In the genomic region with DNA sequence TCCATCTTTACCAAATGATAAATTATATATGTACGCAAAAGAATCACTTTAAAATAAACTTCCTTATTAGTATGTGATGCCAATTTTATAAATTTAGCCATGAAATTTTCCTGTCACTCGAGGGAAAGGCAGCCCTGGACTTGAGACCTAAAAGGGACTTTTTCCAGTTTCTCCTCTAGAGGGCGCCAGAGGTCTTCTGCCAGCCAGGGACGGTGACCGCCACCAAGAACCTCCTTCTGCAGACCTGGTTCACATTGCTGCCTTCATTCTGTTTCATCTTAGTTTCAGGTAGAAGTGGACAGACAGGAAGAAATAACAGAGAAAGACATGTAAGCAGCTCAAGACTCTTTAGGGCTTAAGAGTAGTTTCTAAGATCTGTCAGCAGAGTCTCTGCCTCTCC, we compare ENCODE assay signal across 8 mouse cellular contexts. TPM values are rescaled to one million over a fixed set of nuclear protein-coding genes. Genes with fewer than 3 reads are reported as not detected.
A peak's percentile ranks its signal among the peaks of the same experiment; 100 is the strongest.
DNase-seq lines count a peak whose midpoint lies in the region; ATAC-seq lines count a peak whose summit lies in the region.
"Had no signal": no experiment of that assay in that cellular context is flagged by ENCODE, and none has a peak within 500 bp of the region (broad histone marks: within the 10 kb centered on the region; RNA-seq: fewer than 3 reads in every experiment).

No protein-coding gene starts in this region.

- H3K4me3 ChIP-seq in forebrain, embryonic 14.5 days (ENCODE audit: low read depth, low read length), result no peak overlapping the region
- H3K4me3 ChIP-seq in hindbrain, embryonic 12.5 days, result no peak overlapping the region
- H3K4me3 ChIP-seq: neural tube, embryonic 12.5 days had no signal

- peaks cover 8% of the 10 kb centered on the region for H3K4me1 ChIP-seq in forebrain, embryonic 14.5 days (ENCODE audit: control insufficient read depth, insufficient read depth, low read length)
- peaks cover 12% of the 10 kb centered on the region for H3K4me1 ChIP-seq in hindbrain, embryonic 12.5 days

- no peak overlapping the region for H3K27ac ChIP-seq in forebrain, embryonic 14.5 days (ENCODE audit: low read depth, low read length)
- H3K27ac ChIP-seq in hindbrain, embryonic 12.5 days, result no peak overlapping the region
- H3K27ac ChIP-seq: neural tube, embryonic 12.5 days had no signal

- no peaks in the 10 kb centered on the region for H3K9me3 ChIP-seq in forebrain, embryonic 14.5 days (replicated peaks; ENCODE audit: control insufficient read depth, low read length)
- H3K9me3 ChIP-seq in hindbrain, embryonic 12.5 days (replicated peaks), result no peaks in the 10 kb centered on the region
- H3K9me3 ChIP-seq: neural tube, embryonic 12.5 days had no signal

- no peak overlapping the region for H3K4me2 ChIP-seq in forebrain, embryonic 14.5 days (ENCODE audit: low read length)
- no peak overlapping the region for H3K4me2 ChIP-seq in hindbrain, embryonic 12.5 days (replicated peaks)

- no peak overlapping the region for H3K9ac ChIP-seq in forebrain, embryonic 14.5 days (ENCODE audit: low read length)
- H3K9ac ChIP-seq in hindbrain, embryonic 12.5 days, result no peak overlapping the region
- H3K9ac ChIP-seq: neural tube, embryonic 12.5 days had no signal

- H3K36me3 ChIP-seq in forebrain, embryonic 14.5 days (ENCODE audit: control insufficient read depth, insufficient read depth, low read length), result no peaks in the 10 kb centered on the region
- H3K36me3 ChIP-seq in hindbrain, embryonic 12.5 days, result no peaks in the 10 kb centered on the region
- H3K36me3 ChIP-seq: neural tube, embryonic 12.5 days had no signal

- 0% methylated on average over 5 of the region's 5 CpGs for WGBS in forebrain, embryonic 14.5 days
- WGBS in hindbrain, embryonic 12.5 days, result 3% methylated on average over 5 of the region's 5 CpGs

- DNase-seq in R1 (ENCODE audit: low read depth, low spot score), result peak; percentile 82
- peak; percentile 81 for DNase-seq in forebrain, embryonic 14.5 days (ENCODE audit: low spot score)
- peak; percentile 42 for DNase-seq in layer of hippocampus, adult 9-10 months (ENCODE audit: low spot score)
- DNase-seq in lung, postnatal 4 days, result peak; percentile 55 to 81
- DNase-seq in right cerebral cortex, postnatal 25 days, result peak; percentile 59

- no peaks in the 10 kb centered on the region for H3K27me3 ChIP-seq in forebrain, embryonic 14.5 days (replicated peaks; ENCODE audit: control insufficient read depth, insufficient read depth, low read length)
- peaks cover 27% of the 10 kb centered on the region; the same call in 1 of the 2 replicates for H3K27me3 ChIP-seq in hindbrain, embryonic 12.5 days

- ATAC-seq in cerebellum, adult (ENCODE audit: insufficient number of reproducible peaks, low FRiP score, low TSS enrichment), result peak; percentile 51
- ATAC-seq in forebrain, embryonic 14.5 days, result peak; percentile 73; the same call in 1 of the 2 replicates
- peak; percentile 43; the same call in 1 of the 2 replicates for ATAC-seq in hindbrain, embryonic 12.5 days (ENCODE audit: low FRiP score)

RNA-seq across cellular contexts. Expression of a gene that starts 44.6 kb away (rescaled TPM):
- polyA plus RNA-seq in forebrain, embryonic 14.5 days (2014; fragmentation: Nextera tagmentation; extraction: Ambion mirVana), result 30.9 and 37.4 TPM in 2 replicates
- 68.8 and 78.8 TPM in 2 replicates for polyA plus RNA-seq in hindbrain, embryonic 12.5 days (2016; fragmentation: Nextera tagmentation; extraction: Ambion mirVana)
